Mouse (Mus musculus) 3134 (cell line): Measurements from ENCODE around the gene Epo.
A peak's percentile ranks its signal among the peaks of the same experiment; 100 is the strongest.

ENCODE experiments used
- DNase-seq: peaks from one replicate; pipeline ENCODE4 v3.0.0-alpha.2; 2011; ENCODE audit warnings: low spot score; ENCODE audit not compliant: insufficient read length; ENCODE audit errors: extremely low read depth

Gene Epo

DNA sequence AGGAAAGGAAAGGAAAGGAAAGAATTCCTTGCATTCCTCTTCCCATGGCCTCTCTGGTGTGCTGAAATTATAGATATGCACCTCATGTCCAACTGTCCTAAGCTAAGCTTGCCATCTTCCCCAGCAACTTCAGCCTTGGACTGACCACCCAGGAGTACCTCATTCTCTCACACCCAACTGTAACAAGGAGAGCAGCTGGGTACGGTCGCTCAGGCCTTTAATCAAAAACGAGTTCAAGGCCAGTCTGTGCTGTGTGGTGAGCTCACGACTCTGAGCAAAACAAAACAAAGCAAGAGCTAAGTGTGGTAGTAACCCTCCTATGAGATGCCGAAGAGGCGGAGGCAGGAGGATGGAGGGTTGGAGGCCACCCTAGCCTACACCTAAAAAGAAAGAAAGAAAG lies 7.9 kb upstream of the Epo start:
- no peak for DNase-seq

DNA sequence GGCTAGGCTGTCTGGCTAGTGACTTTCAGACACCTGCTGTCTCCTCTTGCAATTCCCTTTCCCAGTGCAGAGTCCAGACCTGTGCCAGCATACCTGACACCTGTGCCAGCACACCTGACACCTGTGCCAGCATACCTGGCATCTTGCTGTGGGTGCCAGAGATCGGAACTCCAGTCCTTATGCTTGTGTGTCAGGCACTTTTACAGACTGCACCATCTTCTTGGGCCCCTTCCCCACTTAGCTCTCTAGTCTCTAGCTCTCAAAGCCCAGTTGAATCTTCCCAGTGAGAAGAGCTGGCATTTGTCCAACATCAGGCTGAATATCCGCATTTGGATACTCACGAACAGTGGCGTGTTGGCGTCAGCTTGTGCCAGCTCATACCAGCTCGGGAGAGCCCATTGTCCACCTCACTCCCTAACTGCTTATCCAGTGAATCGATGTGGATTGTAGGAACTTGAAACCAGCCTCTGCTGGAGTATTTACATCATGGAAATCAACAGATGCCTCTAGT lies 6.3 kb upstream of the Epo start:
- DNase-seq: peak; percentile 35

DNA sequence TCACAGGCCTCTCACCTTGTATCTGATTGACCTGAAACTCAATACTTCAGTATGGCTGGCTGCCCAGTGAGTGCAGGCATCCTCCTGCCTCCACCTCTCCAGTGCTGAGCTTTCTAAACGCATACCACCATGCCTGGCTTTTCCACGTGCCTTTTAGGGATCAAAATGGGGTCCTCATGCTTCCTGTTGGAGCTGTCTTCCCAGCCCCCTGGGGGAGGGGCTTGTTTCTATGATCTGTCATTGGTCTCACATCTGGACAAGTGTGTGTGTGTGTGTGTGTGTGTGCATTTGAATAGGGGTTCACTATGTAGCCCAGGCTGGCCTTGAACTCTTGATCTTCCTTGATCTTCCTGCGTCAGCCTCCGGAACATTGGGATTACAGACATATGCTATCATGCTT lies 4.4 kb upstream of the Epo start:
- DNase-seq: no peak

DNA sequence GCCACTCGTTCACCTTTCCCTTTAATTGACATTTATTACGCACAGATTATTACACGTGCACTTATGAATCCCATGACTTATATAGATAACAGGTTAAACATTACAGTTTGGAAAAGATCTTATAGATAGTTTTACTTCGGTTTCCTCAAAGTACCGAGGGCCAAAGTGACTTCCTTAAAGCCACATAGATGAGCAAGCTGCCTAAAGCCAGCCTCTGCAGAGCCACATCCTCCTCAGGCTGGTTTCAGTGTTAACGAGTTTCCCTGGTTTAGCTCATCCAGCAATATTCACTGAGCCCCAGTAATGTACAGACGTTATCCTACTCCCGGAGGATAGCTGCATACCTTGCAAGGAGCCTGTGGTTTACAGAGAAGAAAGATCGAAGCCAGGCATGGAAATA lies 2.3 kb upstream of the Epo start:
- DNase-seq: no peak

DNA sequence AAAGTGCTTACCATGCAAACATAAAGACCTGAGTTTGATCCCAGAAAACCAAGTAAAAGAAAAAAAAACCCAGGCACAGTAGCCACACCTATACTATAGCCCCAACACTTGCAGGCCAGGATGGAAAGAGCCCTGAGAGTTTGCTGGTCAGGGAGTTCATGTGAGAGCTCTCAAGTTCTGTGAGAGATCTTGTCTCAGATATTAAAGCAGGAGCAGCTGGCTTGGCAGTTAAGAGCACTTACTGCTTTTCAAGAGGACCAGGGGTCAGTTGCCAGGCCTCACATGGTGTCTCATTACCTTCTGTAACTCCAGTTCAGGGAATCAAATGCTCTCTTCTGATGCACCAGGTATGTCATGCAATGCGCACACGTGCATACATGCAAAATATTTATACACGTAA lies 1.7 kb upstream of the Epo start:
- no peak for DNase-seq

DNA sequence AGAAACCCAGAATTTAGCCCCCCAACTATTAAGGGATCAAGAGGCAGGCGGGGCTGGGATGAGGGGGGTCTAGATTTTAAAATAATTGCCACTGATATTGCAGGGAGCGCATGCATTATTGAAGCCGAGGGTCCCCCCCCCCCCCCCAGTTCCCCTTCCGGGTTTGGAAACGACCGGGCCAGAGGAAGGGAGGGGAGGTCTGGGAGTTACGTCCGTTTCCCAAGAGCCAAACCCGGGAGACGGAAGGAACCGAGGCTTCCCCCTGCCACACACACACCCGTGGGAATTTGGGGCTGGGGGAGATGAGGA lies 280 bp downstream of the Epo start:
- DNase-seq: no peak

DNA sequence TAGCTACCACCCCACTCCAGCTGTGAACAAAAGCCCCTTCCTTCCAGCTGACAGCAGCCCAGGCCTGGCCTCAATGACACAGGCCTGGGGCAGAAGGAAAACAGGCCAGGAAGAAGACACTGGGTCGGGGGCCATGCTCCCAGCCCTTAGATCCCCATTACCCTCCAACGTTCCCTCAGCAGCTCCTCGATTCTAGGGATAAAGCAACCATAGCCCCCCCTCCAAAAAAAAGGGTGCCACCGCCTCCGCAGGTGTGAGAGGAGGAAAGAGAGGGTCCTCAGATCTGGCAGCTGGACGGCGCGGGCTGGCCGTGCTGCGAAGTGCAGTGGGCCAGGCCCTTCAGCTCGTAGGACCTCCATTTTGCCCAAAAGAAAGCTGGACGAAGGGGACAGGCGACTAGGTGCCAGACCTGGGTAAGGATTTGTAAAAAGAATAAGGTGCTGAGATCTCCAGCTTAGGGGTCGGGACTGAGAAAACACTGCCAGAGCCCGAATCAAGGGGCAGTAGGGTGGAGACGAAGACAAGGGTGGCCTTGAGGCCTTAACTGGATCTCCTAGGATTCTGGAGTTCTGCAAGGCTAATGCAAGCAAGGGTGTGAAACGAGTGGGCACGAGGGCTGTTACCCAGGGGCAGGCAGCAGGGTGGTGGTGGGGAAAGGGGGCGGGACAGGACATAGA lies 773 bp downstream of the Epo start:
- DNase-seq: no peak

DNA sequence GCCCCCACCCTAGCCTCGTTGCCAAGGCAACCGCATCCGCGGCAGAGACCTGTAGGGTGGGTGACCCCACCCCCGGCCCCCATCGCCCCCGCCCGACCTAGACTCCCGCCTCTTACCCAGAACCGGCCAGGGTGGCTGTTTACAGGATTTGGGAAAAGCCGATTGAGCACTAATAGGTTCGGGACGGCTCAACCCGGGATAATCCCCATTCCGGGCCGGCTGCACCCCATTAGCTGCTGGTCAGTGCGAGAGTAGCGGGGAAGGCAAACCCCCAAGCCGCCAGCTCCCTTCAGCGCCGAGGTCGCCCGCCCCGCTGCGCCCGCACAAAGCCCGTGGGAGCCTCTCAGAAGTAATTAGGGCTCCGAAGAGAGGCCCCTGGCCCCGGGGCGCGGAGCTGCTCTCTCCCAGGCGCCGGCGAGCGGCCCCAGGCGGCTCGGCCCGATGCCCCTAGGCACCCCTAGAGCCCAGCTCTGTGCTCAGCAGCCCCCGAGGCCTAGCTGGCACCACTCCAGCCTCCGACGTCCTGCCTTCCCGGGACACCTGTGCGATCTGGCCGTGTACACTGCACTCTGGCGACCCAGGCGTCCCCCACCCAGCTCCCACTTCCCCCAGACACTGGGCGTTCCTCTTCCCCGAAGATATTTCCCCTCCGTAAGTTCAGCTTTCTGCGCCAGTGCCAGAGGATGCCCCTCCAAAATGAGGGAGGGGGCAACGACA lies 1.5 kb downstream of the Epo start:
- peak; percentile 60 for DNase-seq

DNA sequence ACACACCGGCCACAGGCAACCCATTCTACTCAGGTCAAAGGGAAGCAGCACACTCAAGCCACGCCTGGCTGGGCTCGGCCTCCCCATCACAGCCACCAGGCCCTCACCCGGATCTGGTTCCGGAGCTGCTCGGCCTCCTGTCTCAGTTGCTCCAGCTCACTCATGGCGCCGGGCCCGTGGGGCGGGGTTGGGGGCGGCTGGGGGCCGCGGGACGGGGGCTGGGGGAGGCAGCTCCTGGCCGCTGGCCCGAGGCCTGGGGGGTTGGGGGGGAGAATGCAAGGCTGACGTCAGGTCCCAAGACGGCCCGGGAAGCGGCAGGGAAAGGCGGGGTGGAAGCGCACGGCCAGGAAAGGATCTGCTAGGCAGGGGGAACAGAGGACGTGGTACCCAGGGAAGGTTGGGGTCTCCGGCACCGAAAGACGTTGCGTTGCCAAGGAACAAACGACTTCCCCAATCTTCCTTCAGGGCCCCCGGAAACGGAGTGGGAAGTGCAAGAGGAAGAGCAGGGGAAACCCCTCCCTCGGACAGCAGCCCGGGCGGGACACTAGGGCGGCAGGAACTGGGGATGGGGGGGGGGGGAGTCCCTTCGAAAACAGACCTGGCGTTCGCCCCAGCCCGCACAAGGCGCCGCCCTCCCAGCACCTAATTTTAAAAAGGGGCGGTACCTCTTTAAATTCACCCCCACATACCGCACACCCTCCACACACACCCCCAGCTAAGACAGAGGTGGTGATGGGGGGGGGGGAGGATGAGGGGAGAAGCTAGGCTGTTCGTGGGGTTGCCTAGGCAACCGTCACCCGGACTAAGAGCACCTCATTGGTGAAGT lies 2.2 kb downstream of the Epo start:
- DNase-seq: peak; percentile 80

DNA sequence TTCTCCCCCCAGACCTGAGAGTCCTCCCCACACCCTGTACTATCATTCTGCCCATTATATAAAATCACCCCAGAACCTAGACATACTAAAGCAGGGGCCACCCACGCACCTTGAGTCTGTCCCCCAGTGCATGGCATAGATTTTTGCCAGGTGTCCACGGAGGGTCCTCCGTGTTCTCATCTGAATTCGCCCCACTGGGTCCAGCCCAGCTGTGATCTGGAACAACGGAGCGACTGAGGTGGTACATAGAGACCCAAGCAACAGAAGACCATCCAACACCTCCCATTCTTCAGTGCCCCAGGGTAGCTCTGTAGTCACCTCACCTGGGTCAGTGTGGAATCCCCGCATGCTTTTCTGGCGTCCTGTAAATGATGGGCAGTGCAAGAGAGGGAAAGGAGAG lies 3.0 kb downstream of the Epo start:
- DNase-seq: no peak

DNA sequence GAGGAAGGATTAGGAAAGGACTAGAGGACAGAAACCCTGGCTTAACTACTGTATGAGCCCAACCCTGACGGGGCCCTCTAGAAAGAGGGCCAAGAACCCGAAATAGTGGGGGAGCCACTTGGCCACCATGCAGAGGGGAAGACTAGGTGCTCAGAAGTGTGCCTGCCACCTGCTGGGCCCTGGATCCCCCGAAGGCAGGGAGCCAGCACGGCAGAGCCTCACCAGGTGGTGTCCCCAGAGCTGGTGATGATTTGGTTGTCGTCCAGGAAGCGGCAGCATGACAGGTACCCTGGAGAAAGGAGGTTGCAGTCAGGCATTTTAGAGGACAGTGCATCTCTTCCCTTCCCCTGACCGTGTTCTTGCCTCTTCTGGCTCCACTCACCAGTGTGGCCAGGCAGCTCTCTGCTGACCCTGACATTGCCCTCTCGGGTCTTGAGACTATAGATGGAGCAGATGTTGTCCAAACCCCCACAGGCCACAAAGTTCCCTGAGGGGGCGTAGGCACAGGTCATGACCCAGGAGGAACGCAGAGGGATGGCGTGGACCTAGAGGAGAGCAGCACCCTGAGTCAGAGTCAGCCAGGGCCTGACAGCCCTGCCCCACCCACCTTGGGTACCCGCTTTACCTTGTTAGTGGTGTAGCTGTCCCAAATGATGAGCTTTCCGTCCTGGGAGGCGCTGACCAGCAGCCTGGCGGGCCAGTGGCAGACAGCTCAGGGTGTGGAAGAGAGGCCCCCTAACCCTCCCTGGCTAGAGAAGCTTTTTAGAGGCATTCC lies 3.6 kb downstream of the Epo start:
- no peak for DNase-seq

DNA sequence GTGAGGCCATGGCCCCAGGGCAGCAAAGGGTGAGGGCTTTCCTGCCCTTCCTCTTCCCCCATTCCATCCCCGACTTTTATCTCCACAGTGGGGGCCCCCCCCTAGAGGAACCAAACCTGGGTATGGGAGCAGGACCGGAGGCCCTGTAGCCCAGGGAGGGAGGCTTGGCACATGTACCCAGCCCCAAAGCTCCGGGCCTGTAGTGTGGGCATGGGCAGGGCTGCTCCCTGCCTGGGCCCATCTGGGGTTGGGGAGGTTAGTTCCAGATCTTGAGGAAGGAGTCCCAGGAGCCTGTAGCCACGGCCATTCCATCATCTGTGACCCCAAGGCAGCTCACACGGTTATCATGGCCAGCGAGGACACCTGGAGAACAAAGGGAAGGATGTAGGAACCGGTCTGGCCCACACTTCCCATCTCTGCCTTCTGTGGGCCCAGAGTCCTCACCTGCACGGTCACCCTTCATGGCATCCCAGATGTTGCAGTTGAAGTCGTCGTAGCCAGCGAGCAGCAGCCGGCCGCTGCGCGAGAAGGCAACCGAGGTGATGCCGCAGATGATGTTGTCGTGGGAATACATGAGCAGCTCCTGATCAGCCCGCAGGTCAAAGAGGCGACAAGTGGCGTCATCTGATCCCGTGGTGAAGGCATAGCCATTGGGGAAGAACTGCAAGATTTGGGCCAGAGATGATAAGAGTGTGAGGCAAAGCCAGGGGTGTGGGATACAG lies 4.6 kb downstream of the Epo start:
- DNase-seq: no peak

DNA sequence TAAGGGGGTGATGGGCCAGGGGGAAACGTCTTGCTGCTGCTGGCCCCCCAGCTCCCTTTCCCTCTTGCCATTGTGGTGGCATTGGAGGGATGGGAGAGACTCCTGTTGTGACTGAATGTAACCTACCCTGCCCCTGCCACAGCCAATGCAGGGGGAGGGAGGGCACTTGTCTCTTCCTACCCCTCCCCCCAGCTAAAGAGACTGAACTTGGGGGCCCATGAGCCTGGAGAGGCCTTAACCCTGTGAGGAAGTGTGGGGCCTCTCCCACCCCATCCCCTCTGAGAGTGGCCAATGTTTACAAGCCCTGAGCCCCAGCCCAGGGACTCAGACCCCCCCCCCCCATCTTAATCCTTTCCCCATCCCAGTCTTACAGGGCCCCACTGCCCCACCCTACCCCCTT lies 5.6 kb downstream of the Epo start:
- DNase-seq: no peak

DNA sequence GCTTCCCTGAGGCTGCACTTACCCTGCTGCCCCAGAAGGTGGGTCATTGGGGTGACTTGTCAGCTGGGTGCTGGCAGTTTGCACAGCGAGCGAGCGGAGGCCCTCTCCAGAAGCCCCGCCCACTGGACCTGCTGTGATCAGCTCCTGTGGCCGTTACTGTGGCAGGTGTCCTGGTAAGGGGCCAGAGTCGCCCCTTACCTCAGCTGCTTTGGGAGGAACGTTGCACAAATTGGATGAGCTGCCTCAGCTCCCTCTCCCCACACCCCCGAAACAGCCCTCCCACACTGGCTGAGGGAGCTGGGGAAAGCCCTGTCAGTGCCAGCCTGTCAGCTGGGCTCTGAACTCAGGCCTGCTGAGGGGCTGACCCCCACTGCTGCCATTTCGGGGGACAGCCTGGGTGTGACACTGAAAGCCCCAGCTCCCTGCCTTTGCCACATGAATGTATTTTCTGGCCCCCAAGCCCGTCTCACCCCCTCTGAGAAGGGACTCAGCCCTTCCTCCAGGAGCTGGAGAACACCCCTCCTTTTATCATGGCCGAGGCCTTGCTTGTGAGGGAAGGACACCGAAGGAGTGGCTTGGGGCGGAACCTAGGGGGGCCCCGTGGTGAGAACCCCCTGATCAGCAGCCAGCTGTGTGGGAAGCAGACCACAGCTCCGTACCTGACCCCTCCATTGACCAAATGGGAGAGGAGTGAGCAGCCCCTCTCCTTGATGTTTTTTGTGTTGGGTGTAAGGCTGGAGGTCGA lies 6.7 kb downstream of the Epo start:
- DNase-seq: no peak

DNA sequence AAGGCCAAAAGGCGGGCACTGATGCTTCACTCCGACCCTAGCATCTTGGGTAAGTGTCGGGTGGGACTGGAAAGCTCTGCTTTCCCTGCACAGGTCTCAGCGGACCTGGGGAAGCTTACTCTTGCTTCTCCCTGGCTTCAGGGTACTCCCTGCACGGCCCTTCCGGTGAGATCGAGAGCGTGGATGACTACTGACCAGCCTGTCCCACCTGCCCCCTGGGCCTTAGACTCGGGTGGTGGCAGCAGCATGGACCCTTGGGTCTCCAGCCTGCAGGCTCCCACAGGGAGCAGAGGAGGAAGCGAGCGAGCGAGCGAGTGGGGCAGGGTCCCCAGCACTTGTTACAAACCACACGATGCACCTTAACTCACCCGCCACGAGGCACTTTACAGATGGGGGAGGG lies 7.5 kb downstream of the Epo start:
- DNase-seq: no peak

DNA sequence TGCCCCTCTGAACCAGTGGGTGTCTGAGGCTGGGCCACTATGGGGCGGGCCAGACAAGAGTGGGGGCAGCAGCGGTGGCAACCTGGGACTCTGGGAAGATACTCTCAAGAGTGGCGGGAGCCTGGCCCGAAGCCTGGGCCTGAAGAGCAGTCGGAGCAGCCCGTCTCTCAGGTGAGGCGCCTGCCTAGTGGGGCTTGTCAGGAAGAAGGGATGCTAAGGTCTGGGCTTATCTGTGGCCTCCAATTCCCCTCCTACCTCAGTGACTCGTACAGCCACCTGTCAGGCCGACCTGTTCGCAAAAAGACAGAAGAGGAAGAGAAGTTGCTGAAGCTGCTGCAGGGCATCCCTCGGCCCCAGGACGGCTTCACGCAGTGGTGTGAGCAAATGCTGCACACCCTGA lies 8.4 kb downstream of the Epo start:
- DNase-seq: no peak

DNA sequence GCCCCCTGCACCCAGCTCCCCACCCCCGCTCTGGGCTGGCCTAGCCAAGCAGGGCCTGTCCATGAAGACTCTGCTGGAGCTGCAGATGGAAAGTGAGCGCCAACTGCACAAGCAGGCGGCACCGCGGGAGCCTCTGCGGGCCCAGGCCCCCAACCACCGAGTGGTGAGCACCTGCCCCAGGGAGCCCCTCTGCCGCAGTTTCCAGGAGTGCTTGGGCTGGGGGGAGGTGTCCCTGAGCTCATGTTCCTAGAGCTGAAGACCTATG lies 8.9 kb downstream of the Epo start:
- DNase-seq: no peak

DNA sequence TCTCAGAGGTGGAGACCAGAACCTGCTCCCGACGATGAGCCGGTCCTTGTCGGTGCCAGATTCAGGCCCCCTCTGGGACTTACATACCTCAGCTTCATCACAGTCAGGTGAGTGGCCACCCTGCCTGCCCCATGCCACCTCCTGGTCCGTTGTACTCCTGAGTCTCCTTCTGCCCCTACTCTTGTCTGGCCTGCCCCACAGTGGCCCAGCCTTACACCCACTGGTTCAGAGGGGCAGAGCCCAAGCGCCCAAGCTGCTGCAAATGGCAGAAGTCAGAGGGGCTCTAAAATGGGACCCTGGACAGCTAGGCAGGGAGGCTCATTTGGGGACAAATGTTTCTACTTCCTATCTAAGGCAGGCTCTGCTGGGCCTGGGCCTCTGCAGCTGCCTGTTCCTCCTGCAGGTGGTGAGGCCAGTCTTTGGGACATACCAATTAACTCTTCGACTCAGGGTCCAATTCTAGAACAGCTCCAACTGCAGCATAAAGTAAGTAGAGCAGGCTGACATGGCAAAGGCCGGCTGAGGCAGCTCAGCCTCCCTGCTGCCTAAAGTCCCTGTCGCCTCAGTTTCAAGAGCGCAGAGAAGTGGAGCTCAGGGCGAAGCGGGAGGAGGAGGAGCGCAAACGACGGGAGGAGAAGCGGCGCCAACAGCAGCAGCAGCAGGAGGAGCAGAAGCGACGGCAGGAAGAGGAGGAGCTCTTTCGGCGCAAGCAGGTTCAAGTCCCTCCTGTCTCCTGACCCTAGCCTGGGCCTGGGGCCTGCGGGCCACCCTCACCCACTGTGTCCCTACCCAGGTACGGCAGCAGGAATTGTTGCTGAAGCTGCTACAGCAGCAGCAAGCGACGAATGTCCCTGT lies 9.4 kb downstream of the Epo start:
- DNase-seq: no peak

DNA sequence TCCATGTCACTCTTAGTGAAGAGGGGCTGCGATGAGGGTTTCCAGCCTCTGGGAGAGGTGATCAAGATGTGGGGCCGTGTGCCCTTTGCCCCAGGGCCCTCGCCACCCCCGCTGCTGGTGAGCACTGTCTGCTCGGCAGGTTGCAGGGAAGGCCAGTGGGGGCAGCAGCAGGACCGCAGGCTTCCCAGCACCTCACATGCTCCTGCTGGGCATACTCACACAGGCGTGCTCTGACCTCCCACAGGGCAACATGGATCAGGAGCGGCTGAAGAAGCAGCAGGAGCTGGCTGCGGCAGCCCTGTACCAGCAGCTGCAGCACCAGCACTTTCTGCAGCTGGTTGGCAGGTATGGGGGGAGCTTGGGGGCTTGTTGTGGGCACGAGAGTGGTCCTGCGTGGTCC lies 10.3 kb downstream of the Epo start:
- DNase-seq: no peak
